Mouse (Mus musculus) inflammation-experienced regulatory T-cells, adult 6 months (primary cell): ENCODE measurements around the gene Ttc39a. TPM values are rescaled to one million over a fixed set of nuclear protein-coding genes. Genes with fewer than 3 reads are reported as not detected.

Source experiments
- ATAC-seq: one replicate; pipeline ENCODE4 v1.8.0; 2017
- polyA plus RNA-seq, 3 experiments: library from polyadenylated mRNA; unstranded; fragments of 100-300 nt; shearing (Covaris generic); gene quantifications; one replicate each; pipeline ENCODE4 v1.2.1; 2017

Gene Ttc39a
- polyA plus RNA-seq, 3 experiments from 2014 or later, result 0.17 to 0.41 TPM; not detected in 1

DNA sequence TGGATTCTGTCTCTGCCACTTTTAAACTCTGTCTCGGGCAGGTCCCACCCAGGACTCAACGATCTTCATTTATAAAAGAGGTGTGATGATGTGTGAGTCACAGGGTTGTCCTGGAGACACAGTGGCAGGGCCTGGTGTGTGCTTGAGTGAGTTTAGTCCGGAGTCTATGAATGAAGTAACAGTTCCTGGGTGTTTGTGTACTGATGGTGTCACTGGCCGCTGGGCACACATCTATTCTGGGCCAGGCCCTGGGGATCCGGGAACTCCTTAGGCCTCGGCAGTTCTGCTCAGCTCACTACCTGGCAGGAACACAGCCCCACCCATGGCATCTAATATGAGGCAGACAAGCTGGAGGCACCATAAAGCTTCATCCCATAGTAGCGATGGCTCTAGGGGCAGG, 15.2 kb downstream of the Ttc39a start:
- no peak for ATAC-seq

DNA sequence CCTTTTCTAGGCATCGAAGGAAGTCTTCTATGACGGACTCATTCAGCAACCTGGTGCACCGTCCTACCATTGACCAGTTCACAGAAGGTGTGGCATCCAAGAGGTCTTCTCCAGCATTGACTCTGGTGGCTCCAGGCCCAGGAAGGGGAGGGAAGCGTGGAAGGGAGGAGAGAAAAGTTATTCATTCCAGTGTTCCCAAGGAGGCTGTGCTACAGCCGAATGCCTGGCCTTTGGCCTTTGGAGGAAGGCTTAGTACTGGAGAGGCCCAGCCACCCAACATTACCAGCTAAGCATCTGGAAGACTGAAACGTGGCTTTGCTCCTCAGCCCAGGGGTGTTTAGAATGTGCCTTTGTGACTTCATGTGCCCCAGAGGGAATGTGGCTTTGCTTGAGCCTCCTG, 16.0 kb downstream of the Ttc39a start:
- ATAC-seq, result no peak

DNA sequence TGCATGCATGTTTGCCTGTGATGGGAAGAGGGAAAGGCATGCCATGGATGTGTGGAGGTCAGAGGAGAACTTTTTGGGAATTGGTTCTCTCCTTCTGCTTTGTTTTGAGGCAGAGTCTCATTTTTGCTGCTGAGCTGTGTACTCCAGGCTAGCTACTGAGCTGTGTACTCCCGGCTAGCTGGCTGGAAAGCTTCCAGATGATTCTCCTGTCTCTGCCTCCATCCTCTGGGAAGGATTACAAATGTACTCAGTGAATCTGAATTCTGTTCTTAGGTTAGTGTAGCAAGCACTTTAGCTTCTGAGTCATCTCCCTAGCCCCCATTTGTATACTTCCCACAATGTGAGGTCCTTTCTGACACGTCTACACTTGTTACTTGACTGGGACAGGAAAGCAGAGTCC, 17.0 kb downstream of the Ttc39a start:
- no peak for ATAC-seq

DNA sequence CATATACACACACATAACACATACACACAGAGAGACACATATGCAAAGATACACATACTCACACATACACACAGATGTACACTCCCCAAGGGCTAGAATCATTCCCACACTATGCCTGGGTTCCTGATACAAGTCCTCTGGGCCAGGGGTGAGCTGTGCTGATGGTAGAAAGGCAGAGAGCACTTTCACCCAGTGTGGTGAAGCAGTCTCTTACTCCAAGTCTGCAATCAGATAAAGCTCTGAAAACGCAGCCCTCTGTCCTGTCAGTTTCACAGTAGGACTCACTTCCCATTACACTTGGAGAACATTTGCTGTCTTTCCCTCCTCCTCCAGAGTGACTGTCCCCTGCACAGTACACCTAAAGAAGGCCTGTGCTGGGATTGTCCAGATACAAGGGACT, 20.6 kb downstream of the Ttc39a start:
- no peak for ATAC-seq

DNA sequence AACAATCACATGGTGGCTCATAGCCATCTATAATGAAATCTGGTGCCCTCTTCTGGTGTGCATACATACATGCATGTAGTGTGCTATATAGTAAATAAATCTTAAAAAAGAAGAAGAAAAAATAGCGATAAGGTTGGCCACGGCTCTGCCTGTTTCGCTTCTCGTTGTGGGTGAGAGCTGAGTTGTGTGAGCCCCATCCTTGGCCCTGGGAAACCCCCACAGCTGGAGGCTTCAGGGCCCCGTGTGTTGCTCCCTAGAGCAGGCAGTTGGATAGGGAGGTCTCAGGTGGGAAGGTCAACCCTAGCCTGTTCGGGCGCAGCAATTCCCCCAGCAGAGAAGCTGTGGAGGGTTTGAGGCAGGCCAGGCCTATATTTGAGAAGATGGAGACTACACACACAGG, 23.8 kb downstream of the Ttc39a start:
- no peak for ATAC-seq

DNA sequence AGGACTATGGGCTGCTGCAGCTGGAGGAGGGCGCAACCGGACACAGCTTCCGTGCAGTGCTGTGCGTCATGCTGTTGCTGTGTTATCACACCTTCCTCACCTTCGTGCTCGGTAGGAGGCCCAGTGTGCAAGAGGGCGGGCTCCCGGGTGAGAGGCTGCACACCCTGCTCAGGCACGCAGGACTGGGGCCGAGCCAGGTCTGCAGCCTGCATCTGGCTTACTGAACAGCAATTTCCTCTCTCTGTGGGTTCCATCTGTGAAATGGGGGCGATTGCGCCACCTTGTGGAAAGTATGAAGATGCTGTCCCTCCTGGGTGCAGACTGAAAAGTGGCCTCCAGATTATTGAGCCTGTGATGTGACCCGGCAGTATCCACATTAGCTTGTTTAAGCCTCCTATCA, 24.4 kb downstream of the Ttc39a start:
- ATAC-seq, result peak; percentile 46

DNA sequence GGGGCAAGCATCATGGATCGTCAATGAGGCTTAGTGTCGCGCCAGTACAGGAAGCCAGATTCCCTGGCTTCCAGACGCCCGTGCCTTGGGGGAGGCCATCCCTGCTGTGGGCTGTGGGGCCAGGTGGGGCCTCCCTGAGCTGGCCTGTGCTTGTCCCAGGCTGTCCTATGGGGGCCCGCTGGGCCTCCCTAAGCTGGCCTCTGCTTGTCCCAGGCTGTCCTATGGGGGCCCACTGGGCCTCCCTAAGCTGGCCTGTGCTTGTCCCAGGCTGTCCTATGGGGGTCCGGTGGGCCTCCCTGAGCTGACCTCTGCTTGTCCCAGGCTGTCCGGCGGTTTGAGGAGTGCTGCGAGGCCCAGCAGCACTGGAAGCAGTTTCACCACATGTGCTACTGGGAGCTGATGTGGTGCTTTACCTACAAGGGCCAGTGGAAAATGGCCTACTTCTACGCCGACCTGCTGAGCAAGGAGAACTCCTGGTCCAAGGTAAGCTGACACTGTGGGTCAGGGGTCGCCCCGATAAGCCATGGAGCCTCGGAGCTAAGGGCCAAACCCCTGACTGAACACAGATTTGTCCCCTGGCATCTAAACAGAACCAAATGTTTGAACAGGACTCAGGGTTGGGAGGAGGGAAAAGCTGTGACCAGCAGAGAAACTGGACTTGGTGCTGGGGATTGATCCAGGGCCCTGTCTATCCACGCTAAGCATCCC, 26.4 kb downstream of the Ttc39a start:
- no peak for ATAC-seq

DNA sequence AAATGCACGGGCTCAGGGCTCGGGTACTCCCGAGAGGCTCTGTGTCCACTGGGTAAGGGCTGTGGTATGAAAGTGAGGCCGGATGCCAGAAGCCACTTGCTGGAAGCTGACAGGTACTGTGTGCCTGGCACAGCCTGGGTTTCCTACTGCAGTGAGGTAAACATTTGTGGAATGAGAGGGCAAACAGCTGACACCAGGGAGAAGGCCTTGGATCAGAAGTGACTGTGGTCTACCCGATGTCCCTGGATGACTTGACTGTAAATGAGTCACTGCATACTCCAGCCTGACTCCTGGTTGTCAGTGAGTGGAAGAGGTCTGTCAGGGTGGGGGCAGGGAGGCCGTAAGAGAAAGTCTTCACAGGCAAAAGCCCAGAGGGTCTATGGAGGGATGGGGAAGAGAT, 27.2 kb downstream of the Ttc39a start:
- ATAC-seq, result no peak

DNA sequence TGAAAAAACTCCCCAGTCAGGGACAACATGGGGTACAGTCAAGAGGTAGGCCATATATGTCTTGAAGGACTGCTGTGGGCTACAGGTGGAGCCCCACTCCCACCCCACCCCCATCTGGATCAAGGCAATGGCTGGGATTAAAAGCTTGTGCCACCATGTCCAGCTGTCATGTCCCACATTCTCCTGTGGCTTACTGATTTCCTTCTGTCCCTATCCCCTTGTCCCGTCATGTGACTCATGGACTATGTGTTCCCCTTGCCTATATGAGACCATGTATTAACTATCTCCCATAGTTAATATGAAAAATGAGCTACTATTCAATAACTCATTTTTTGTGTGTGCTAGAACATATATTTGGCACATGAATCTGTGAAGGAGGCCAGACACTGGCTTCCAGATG, 27.8 kb downstream of the Ttc39a start:
- ATAC-seq, result no peak

DNA sequence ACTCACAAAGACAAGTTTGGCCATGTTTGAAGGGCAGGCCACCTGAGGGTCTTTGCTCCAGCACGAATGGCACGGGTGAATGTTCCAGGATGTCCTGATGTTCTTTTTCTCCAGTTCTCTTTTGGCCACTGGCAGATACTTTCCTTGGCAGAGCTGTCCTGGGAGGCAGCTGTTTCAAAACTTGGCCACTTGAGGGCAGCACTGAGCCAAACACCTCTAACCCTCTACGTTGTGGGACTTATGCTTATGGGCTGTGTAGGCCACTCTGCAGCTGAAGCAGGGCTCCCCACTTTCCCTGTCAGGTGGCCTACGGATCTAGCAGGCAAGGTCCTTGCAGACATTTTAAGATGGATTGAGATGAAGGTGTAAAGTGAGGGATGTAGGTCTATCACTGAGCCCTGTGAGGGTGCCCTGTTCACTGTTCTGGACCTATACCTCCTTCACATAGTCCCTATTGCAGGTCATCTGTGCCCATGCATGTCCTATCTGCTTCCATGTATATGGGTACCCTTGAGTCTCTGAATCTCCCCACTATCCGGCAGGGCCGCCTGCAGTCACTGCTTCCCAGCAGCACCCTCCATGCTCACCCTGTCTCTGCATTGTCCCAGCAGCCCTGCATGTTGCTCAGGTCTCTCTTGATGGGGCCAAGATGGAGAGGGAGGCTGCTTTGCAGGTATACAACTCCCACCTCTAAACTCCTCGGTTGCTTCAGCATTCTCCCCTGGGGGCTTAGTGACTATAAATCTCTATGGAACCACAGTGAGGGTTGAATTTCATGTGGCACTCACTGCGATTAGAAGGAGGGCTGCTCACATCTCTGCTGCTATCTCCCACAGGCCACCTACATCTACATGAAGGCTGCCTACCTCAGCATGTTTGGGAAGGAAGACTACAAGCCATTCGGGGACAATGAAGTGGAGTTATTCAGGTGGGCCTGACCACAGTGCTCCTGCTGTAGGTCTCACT, 31.8 kb downstream of the Ttc39a start:
- ATAC-seq, result peak; percentile 79

DNA sequence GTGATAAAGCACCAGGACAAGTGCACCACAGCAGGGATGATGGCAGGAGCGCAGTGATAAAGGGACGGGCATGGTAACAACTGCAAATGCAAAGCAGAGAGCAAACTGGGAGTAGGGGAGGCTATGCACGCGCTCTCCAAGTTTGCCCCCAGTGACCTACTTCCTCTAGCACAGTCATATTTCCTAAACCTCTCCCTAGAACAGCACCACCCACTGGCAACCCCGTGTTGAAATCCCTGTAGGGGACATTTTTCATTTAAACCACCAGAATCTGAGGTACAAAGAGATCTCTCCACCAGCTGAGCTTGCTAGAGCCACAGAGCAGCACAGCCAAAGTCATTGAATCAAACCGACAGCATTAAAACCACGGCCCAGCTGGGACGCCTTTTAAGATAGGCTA, 32.7 kb downstream of the Ttc39a start:
- no peak for ATAC-seq

DNA sequence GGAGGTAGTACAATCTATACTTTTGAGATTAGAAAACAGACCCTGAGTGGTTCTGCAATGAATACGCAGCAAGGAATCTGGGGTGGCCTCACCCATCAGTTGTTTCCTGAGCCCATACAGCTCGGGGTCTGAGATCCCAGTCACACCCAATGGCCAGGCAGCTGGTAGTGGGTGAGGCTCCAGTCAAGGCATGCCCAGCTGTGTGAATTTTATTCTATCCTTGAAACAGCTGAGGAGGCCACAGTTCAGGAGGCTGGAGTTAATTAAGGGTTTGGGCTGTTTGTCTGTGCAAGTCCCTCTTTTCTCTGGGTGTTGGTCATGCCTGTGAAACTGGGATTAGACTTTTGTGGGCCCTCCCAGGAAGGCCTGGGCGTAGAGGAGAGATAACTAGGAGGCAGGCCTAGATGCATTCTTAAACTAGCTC, 33.4 kb downstream of the Ttc39a start:
- no peak for ATAC-seq

DNA sequence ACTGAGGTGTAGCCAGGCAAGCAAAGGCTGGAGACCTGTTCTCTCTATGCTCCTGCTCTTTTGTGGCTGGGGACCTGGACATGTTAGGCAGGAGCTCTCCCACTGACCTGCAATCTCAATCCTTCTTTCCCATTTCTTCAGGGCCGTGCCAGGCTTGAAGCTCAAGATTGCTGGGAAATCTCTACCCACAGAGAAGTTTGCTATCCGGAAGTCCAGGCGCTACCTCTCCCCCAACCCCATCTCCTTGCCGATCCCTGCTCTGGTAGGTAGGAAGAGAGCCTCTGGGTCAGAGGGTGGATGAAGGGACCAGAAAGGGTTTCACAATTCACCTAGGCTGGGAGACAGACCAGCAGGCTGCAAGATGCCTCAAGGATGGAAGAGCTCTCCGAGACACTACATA, 34.0 kb downstream of the Ttc39a start:
- ATAC-seq, result no peak

DNA sequence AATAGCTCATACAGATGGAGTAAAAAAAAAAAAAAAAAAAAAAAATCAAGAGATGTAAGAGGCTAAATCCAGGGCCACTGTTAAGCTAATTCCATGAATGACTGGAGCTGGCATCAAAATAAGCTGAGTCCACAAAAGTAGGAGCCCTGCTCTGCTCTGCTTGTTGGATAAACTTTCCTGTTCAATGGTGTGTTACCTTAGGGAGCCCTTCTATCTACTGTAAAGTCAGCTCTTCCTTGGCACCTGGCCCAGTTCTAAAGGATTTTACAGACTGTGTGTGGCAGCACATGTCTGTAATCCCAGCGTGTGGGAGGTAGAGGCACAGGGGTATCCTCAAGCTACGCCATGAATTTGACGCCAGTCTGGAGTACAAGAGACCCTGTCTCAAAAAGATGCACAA, 34.6 kb downstream of the Ttc39a start:
- ATAC-seq, result no peak

DNA sequence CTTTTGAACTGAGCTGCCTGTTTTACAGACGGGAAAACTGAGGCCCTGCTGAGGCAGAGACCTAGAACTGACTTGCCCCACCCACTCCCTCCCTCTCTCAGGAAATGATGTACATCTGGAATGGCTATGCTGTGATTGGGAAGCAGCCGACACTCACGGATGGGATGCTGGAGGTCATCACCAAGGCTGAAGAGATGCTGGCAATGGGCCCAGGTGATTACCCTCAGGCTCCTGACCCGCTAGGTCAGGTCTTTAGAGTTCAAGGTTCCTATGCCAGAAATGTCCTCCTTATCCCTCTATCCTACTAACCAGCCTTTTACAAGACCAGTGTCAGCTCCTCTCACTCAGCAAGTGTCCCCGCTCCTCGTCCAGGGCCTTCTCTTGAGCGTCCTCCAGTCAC, 35.7 kb downstream of the Ttc39a start:
- no peak for ATAC-seq

DNA sequence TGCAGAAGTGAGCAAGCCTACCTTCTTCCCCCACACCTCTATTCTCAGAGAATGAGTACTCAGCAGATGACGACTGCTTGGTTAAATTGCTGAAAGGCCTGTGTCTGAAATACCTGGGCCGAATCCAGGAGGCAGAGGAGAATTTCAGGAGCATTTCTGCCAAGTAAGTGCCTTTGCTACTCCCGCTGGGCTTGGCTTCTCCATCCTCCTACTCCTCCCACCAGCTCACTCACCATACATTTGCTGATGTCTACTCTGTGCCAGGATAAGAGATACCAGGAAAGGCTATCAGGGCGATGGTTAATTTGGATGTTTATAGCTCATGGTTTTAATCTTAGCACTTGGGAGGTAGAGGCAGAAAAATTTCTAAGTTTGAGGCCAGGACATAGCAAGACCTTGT, 36.2 kb downstream of the Ttc39a start:
- no peak for ATAC-seq

DNA sequence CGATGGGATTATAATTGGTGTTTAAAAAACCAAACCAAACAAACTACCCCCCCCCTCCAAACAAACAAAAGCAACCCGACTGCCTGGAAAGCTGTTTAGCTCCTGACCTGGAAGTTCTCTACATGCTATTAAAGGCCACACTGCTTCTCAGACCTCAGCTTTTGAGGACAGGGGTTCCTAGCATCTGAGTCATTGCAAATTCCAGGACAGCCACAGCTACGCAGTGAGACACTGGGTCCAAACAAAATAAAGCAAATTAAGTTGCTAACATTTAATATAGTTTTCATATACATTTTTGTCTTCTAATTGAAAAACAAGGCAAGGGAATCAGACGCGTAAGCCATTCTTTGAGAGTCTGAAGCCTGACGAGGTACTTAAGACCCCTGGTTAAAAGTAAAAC, 38.0 kb downstream of the Ttc39a start:
- ATAC-seq, result no peak

DNA sequence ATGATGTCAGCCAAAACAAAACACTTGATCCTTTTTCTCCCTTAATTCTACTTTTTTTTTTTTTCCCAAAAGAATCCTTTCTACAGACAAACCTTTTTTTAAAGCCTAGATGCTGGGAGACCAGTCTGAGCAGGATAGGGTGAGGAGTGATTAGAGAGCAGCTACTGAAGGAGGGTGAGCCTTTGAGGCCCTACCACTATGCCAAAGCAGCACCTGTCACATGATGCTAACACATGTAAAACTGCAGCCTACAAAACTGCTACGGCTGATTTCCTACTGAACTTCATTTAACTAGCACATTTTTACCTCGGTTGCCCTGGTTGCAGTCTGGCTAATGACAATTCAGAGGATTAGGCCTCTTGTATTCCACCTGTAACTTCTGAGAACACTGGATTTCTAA, 38.5 kb downstream of the Ttc39a start:
- no peak for ATAC-seq

DNA sequence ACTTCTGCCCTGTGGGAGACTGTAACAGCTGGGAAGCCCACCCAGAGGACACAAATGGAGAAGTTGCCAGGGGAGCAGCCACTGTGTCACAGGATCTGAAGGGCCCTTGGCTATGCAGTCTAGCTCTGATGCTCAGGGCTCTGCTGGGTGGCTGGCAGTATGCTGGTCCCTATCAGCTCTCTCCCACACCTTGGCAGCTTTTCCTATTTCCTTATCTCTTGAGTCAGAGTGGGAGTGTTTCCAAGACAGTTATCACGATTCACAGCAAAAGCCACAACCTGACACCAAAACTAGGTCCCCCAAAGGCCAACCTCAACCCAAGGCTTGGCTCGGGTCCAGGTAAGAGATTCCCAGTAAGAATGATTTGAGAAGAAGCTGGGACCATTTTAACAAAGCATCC, 39.0 kb downstream of the Ttc39a start:
- ATAC-seq, result no peak

DNA sequence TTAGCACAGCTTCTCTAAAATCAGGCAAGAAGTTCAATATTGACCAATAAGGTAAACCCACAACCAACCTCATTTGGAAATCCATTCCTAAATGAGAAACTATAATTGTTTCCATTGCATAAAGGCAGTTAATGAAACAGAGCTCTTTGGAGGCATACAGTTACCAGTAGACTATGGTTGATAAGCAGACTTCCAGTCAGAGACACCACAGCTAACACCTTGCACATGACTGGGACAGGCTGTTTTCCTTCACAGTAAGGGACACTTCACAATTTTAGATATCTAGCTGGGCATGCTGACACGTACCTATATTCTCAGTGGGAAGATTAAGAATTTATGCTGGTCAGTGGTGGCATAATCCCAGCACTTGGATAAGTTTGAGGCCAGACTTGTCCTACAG, 39.5 kb downstream of the Ttc39a start:
- ATAC-seq, result no peak

DNA sequence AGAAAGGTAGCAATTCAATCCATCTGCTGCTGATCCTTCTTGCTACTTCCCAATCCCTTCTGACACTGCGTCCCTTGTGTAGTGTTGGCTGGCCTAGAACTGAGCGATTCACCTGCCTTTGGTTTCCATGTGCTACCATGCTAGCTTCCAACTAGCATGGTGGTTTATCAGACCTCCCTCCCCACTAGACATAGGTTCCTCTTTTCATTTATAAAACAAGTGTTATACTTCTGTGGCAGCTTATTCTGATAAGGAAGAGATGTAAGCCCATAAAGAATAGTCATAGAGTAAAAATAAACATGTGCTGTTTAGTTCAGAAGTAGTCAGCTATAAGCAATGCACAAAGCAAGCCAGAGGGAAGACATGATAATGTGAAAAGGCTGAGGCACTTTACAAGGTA, 42.1 kb downstream of the Ttc39a start:
- no peak for ATAC-seq

DNA sequence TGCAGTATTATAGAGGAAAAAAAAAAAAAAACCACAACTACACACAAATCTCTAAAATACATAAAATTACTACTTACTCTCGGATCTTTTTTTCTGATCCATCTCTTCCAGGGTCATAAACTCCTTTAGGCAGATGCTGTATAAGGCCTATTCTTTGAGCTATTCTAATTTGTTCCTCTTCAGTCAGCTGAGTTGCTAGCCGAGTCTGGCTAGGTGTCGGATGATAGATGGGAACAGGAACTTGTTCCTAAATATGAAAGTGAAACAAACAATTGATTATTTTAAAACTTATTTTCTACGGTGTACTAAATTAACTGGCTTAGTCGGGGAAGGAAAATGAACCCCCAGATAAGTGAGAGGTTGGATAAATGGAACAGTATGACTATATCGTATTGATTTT, 50.4 kb downstream of the Ttc39a start:
- no peak for ATAC-seq

DNA sequence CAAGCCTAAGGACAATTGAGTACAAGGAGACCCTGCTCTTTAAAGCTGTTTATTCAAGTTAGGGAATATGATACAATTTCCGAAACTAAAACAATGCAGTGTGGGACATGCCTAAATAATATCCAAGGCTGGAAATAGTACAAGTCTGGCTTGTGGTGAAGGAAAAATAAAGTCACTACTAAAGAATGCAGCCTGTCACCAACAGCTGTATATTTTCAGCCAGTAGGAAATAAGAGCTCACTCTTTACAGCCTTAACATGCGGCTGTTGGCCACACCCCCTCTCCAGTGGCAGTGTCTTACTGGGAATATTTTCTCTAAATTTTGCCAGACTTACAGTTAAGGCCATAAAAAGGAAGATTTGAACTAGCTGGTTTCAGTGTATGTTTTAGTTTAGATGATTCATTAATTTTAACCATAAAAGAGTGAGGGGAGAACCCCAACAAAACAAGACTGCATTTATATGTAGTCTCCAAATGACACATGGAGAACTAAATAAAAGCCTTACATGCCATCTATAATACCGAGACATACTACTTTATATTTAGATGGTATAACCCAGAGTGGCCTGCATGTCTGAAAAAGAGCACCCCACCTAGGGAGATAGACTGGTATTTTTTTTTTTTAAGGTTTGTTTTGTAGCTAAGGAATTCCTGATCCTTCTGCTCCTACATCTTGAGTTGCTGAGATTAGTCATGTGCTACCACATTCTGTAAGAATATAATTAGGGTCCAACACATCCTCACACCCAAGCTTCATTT, 54.2 kb downstream of the Ttc39a start:
- no peak for ATAC-seq
